Mouse (Mus musculus) macrophage (primary cell): Measurements from ENCODE around the gene Lmcd1. TPM values are rescaled to one million over a fixed set of nuclear protein-coding genes. Genes with fewer than 3 reads are reported as not detected.

Experiments used
- H3K27ac ChIP-seq: fragments of 350-480 bp; formaldehyde crosslinking; 2 replicates; pipeline ENCODE4 v1.9.0; 2021
- H3K36me3 ChIP-seq: fragments of 350-480 bp; formaldehyde crosslinking; 2 replicates; pipeline ENCODE4 v1.9.0; 2021; ENCODE audit errors: inconsistent target
- H3K4me3 ChIP-seq: fragments of 350-480 bp; formaldehyde crosslinking; 2 replicates; pipeline ENCODE4 v1.9.0; 2021; ENCODE audit errors: inconsistent target
- H3K79me2 ChIP-seq: fragments of 350-480 bp; formaldehyde crosslinking; 2 replicates; pipeline ENCODE4 v1.9.0; 2021; ENCODE audit errors: inconsistent target
- WGBS: methylation state at CpG from one replicate; pipeline ENCODE4 v1.1.7; 2026; ENCODE audit warnings: inconsistent platforms; ENCODE audit not compliant: missing documents; 5-methylcytosine and 5-hydroxymethylcytosine counted together
- polyA plus RNA-seq: library from polyadenylated mRNA; stranded (reverse); fragments of 250-400 nt; gene quantifications from 3 replicates; pipeline ENCODE4 v1.2.4, GENCODE M21; 2018; ENCODE audit warnings: inconsistent platforms

The Lmcd1 gene
- polyA plus RNA-seq, 1 experiment from 2014 or later: not detected

- H3K79me2 ChIP-seq: no peaks in the 10 kb centered on the region
- no peak overlapping the region for H3K4me3 ChIP-seq
- H3K36me3 ChIP-seq: no peaks in the 10 kb centered on the region
- WGBS: 93% methylated on average over 9 of the region's 9 CpGs
- H3K27ac ChIP-seq: no peak overlapping the region
Measured at GRCm38 (mm10) chr6:112302814-112303383, 29.3 kb downstream of the Lmcd1 start.

- WGBS: 72% methylated on average over 8 of the region's 8 CpGs
- no peaks in the 10 kb centered on the region for H3K36me3 ChIP-seq
- no peak overlapping the region for H3K4me3 ChIP-seq
- H3K27ac ChIP-seq: no peak overlapping the region
- H3K79me2 ChIP-seq: no peaks in the 10 kb centered on the region
Measured at GRCm38 (mm10) chr6:112304751-112305150, 31.2 kb downstream of the Lmcd1 start.

DNA sequence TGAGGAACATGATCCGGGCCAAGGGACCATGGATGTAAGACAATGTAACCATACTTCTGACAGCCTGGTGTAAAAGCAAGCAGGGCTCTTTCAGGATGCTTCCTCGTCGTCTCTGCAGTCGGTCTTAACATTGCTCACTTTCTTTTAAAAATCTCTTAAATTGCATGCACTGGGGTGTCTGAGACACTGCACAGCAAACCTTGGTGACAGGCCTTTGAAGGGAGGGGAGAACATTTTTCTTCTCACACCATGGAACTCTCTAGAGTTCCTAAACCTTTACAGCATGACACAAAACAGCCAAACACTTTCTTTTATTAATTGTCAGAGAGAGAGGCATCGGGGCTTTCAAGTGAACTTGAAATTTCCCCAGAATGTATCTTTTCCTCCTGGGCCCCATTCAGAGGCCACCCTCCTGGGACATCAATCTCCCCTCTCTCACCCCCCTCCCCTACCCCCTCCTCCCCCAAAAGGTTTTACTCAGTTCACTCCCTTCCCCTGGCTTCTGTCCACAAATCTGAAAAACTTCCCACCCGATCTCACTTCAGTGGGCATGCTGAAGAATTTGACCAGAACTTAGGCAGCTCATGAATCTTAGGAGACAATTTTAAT is 35.9 kb downstream of the Lmcd1 start:
- WGBS: 93% methylated on average over 5 of the region's 6 CpGs
- H3K27ac ChIP-seq: no peak overlapping the region

GRCm38 (mm10) chr6:112311385-112311784 is 37.8 kb downstream of the Lmcd1 start:
- no peaks in the 10 kb centered on the region for H3K79me2 ChIP-seq
- 31% methylated on average over 4 of the region's 4 CpGs for WGBS
- H3K27ac ChIP-seq: no peak overlapping the region
- H3K4me3 ChIP-seq: no peak overlapping the region
- H3K36me3 ChIP-seq: no peaks in the 10 kb centered on the region

More for the DNA sequence above, 35.9 kb downstream of the Lmcd1 start:
- no peaks in the 10 kb centered on the region for H3K79me2 ChIP-seq
- no peaks in the 10 kb centered on the region for H3K36me3 ChIP-seq
- H3K4me3 ChIP-seq: no peak overlapping the region

- Histone ChIP-seq H3K4me3 (no peak overlapping the region), H3K36me3 (no peaks in the 10 kb centered on the region), H3K27ac (no peak overlapping the region), H3K79me2 (no peaks in the 10 kb centered on the region)
- 85% methylated on average over 4 of the region's 4 CpGs for WGBS
Measured at GRCm38 (mm10) chr6:112319449-112319848, 45.9 kb downstream of the Lmcd1 start.

- Histone ChIP-seq H3K4me3 (no peak overlapping the region), H3K36me3 (no peaks in the 10 kb centered on the region), H3K27ac (no peak overlapping the region), H3K79me2 (no peaks in the 10 kb centered on the region)
- 69% methylated on average over 5 of the region's 5 CpGs for whole genome bisulfite sequencing
Measured at GRCm38 (mm10) chr6:112320679-112321078, 47.1 kb downstream of the Lmcd1 start.

DNA sequence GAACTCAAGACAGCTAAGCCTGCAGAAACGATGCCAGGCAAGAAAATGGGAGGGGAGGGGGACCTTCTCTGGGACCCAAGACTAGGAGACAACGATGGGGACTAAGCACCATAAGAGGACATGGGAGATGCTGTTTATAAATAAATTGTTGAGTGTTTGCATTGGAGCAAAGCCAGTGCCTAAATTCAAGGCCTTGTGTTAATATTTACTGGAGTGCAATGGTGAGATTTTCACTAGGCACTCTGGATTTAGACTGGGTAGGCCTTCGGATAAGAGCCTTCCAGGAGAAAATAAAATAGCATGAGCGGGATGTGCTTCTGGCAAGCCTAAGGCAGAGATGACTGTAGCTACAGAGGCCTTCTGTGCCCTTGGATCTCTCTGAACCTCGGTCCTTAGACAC is 49.4 kb downstream of the Lmcd1 start:
- Histone ChIP-seq H3K79me2 (no peaks in the 10 kb centered on the region), H3K4me3 (no peak overlapping the region), H3K27ac (no peak overlapping the region), H3K36me3 (no peaks in the 10 kb centered on the region)
- WGBS: 85% methylated on average over 5 of the region's 5 CpGs

DNA sequence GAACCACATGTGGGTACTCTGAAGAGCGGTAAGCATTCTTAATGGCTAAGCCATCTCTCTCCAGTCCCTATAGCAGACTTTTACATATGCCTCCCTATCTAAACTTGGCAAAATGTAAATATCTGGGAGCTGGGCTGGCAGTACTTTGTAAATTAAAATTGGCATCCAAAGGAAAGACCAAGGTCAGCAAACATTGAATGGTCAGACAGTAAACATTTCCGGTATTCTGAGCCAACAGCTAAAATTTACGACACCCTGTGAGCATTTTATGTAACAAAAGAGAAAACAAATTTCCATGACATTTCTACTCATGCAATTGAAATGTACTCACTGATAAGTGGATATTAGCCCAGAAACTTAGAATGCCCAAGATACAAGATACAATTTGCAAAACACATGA is 51.7 kb downstream of the Lmcd1 start:
- H3K4me3 ChIP-seq: no peak overlapping the region
- no peaks in the 10 kb centered on the region for H3K79me2 ChIP-seq
- H3K27ac ChIP-seq: no peak overlapping the region
- H3K36me3 ChIP-seq: no peaks in the 10 kb centered on the region
- 97% methylated on average over 3 of the region's 3 CpGs for WGBS

DNA sequence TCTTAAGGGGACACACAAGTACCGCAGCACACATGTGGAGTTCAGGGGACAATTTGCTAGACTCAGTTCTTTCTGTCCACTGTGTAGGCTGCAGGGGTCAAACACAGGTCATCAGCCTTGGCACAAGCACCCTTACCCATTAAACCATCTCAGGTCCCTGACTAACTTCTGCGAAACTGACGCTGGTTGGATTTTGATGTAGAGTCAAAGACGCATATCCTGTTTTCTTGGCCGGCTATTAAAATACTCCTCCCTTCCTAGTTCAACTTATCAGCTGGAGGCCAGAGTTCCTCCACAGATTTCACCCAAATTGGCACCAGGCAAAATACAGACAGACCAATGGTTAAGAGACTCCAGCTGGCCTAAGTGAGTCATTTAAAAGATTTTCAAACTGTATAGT is 54.2 kb downstream of the Lmcd1 start:
- 54% methylated on average over 5 of the region's 5 CpGs for WGBS
- no peaks in the 10 kb centered on the region for H3K36me3 ChIP-seq

DNA sequence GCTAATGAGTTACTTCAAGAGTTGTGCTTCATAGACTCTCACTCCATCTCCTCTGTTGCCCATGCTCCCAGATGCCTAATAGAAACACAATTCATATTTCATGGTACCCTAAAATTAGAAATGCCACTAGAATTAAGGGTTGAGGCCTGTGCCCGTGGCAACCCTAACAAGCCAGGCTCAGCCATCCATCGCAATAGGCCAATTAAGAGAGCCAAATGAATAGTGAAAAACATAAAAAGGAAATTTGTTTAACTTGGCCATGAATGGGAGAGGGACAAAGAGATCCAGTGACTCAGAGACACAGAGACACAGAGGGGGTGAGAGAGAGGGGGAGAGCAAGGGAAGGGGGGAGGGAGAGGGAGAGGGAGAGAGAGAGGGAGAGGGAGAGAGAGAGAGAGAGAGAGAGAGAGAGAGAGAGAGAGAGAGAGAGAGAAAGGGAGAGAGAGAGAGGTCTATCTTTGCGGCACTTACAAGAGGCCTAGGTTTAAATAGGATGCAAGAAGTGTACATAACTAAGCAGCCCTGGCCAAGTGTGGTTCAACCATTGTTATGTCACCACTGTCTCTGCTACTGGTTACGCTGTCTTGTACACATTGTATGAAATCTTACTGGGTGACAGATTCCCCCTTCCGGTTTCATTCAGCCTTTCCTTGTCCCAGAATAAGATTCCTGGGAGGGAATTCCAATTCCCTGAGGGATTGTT is 57.1 kb downstream of the Lmcd1 start:
- H3K79me2 ChIP-seq: no peaks in the 10 kb centered on the region
- H3K4me3 ChIP-seq: no peak overlapping the region
- no peaks in the 10 kb centered on the region for H3K36me3 ChIP-seq
- WGBS: 92% methylated on average over 5 of the region's 5 CpGs
- H3K27ac ChIP-seq: no peak overlapping the region

More for the DNA sequence above, 54.2 kb downstream of the Lmcd1 start:
- no peak overlapping the region for H3K27ac ChIP-seq
- H3K79me2 ChIP-seq: no peaks in the 10 kb centered on the region
- H3K4me3 ChIP-seq: no peak overlapping the region

DNA sequence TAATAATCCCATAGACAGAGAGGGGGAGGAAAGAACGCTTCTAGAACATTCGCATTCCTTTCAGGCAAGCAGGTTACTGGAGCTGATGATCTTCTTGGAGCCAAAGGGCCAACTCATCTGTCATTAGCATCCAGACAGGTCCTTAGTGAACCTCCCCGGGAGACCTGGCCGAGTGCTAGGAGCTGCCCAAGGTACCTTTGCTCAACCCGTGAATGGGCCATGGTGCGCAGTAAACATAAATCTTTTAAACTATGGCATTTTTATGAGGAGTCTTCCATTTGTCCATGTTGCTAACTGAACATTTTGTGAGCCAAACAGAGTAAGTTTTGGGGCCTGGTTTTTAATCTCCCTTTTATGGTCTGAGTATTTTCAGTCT is 57.7 kb downstream of the Lmcd1 start:
- H3K36me3 ChIP-seq: no peaks in the 10 kb centered on the region
- H3K27ac ChIP-seq: no peak overlapping the region
- H3K4me3 ChIP-seq: no peak overlapping the region
- 98% methylated on average over 6 of the region's 6 CpGs for WGBS
- H3K79me2 ChIP-seq: no peaks in the 10 kb centered on the region

DNA sequence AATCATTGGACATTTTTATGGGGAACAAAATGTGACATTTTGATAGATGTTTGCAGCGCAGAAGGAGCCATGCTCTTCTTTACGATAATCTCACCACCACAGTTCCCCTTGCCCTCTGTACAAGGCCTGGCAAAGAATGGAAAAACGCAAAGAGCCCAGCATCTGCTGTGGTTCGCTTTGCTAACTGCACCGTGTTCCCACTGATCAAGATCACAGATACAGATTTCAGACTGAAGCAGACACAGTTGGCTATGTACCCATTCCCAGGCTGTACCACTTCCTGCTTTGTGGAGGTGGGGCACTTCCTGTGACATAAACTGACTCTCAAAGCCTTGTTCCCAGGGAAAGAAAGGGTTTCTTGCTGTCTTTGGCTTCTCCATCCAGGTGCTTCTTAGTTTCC is 60.4 kb downstream of the Lmcd1 start:
- Histone ChIP-seq H3K79me2 (no peaks in the 10 kb centered on the region), H3K36me3 (no peaks in the 10 kb centered on the region), H3K4me3 (no peak overlapping the region), H3K27ac (no peak overlapping the region)
- 13% methylated on average over 5 of the region's 5 CpGs for WGBS

- 90% methylated on average over 6 of the region's 6 CpGs for WGBS
- Histone ChIP-seq H3K36me3 (no peaks in the 10 kb centered on the region), H3K4me3 (no peak overlapping the region), H3K79me2 (no peaks in the 10 kb centered on the region), H3K27ac (no peak overlapping the region)
Measured at GRCm38 (mm10) chr6:112337667-112338066, 64.1 kb downstream of the Lmcd1 start.

DNA sequence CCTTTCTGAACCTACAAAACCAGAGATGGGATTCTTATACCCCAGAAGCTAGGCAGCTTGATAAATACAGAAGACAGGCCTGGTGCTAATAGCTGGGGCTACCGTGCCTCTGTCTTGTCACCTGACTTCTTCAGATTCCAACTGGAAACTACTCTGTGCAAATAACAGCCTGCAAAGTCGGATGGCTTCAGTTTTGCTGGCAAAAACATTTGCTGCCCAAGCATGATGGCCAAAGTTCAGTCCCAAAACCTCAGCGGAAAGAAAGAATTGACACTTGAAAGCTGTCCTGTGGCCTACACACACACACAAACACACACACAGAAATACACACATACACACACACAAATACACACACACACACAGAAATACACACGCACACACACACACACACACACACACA is 65.5 kb downstream of the Lmcd1 start:
- Histone ChIP-seq H3K4me3 (no peak overlapping the region), H3K36me3 (no peaks in the 10 kb centered on the region), H3K79me2 (no peaks in the 10 kb centered on the region), H3K27ac (no peak overlapping the region)
- WGBS: 84% methylated on average over 3 of the region's 4 CpGs

GRCm38 (mm10) chr6:112350452-112350851 is 76.9 kb downstream of the Lmcd1 start:
- H3K4me3 ChIP-seq: no peak overlapping the region
- WGBS: 100% methylated on average over 4 of the region's 4 CpGs
- H3K36me3 ChIP-seq: no peaks in the 10 kb centered on the region
- no peaks in the 10 kb centered on the region for H3K79me2 ChIP-seq
- no peak overlapping the region for H3K27ac ChIP-seq
